Mouse (Mus musculus) E14TG2a.4 (cell line): ENCODE measurements at regions not wholly inside any gene's neighbourhood (a gene's known extent, or its start where the extent isn't known, plus 50 kb on each side); places are given as distances from the start of the nearest gene placed in this dataset.

Source experiments
- CTCF ChIP-seq: conservative IDR thresholded peaks from 2 replicates; pipeline ENCODE4 v1.5.1; 2014; ENCODE audit warnings: low read length
- NANOG ChIP-seq: IDR thresholded peaks from 2 replicates; pipeline ENCODE4 v1.6.1; 2014; ENCODE audit warnings: borderline replicate concordance, low read length, mixed read lengths

GRCm38 (mm10) chr13:5614833-5615232 is 246.4 kb upstream of the Klf6 start:
- no peak for TF ChIP-seq CTCF
- TF ChIP-seq NANOG = no peak
